Mouse (Mus musculus) G1E (cell line): ENCODE measurements around the gene Gm14190.

Experiments used
- CTCF ChIP-seq: IDR thresholded peaks from 2 replicates; pipeline ENCODE4 v1.5.1; 2012; ENCODE audit warnings: low read depth, low read length, inconsistent platforms, mixed read lengths
- GATA2 ChIP-seq: IDR thresholded peaks from 2 replicates; pipeline ENCODE4 v1.6.1; 2012; ENCODE audit warnings: low read depth, low read length, inconsistent platforms, borderline replicate concordance
- TAL1 ChIP-seq: conservative IDR thresholded peaks from 2 replicates; pipeline ENCODE4 v1.6.1; 2012; ENCODE audit warnings: low read depth, low read length, inconsistent platforms, mixed read lengths

DNA sequence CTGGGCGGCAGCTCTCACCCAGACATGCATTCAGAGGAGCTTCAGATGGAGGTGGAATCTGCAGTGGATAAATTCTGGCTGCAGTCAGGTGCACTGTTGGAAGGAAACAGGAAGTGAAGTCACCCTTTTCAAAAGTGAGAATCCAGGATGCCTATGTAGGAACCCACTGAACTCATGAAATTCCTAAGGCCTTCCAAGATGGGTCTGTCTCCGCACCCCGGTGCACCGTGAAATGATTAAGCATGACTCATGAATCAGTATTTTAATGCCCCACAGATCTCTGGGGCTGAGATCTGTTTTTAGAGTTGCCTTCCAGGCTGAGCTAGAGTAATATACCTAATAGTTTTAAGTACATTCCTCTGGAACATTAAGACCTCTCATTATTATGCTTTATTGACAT, 31.3 kb downstream of the Gm14190 start:
- TF ChIP-seq CTCF, result no peak
- no peak for TF ChIP-seq TAL1
- TF ChIP-seq GATA2, result no peak
